Comparison of ENCODE assay signal across 9 mouse cellular contexts in the genomic region with DNA sequence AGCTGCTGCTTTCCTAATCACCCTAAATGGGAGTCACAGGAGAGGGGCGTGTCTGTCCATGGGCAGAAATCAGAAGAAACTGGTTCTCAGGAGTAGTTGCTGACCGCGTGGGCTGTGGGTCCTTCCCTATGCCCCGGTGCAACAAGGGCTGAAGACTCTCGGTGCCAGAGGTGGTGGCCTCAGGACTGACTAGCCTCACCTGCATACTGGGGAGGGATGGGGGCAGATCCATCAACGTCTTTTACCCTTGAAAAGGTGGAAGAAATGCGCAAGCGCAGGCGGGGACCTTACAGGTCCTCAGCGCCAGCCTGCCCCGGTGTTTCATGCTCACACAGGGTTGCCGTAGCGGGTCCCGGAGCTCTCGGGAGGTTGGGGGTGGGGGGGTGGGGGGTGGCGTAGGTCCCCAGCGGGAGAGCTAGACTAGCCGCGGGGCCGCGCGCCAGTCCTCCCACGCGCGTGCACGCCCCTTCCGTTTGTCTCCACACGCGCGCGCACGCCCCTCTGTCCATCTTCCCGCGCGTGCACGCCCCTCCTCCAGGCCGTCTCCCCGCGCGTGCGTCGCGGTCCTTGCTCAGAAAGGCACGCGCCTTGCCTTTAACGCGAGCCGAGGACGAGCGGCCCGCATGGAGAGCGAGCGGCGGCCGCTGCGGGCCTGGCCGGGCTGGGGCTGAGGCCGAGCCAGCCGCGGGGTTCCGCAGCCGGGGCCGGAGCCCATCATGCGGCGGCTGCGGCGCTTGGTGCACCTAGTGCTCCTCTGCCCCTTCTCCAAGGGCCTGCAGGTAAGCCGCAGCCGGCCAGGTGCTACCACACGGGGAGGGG. TPM values are rescaled to one million over a fixed set of nuclear protein-coding genes. Genes with fewer than 3 reads are reported as not detected.
A peak's percentile ranks its signal among the peaks of the same experiment; 100 is the strongest.
DNase-seq lines count a peak whose midpoint lies in the region; ATAC-seq lines count a peak whose summit lies in the region.
"Had no signal": no experiment of that assay in that cellular context is flagged by ENCODE, and none has a peak within 500 bp of the region (broad histone marks: within the 10 kb centered on the region; RNA-seq: fewer than 3 reads in every experiment).

A gene (plus strand): TSS at position 537 of the 819 bp plus-strand sequence.

- ATAC-seq in hindbrain, embryonic 13.5 days (ENCODE audit: low FRiP score): peak; percentile 79
- peak; percentile 65 for ATAC-seq in lung, embryonic 16.5 days (ENCODE audit: low read depth)

- H3K27me3 ChIP-seq in hindbrain, embryonic 13.5 days: no peaks in the 10 kb centered on the region
- H3K27me3 ChIP-seq in lung, embryonic 16.5 days (ENCODE audit: control insufficient read depth, insufficient read depth, low read depth, low read length): no peaks in the 10 kb centered on the region

- H3K36me3 ChIP-seq in hindbrain, embryonic 13.5 days: peaks cover 11% of the 10 kb centered on the region
- H3K36me3 ChIP-seq in lung, embryonic 16.5 days (ENCODE audit: control insufficient read depth, insufficient read depth, low read length): no peaks in the 10 kb centered on the region

- under 1% methylated on average over 55 of the region's 70 CpGs for WGBS in hindbrain, embryonic 13.5 days
- WGBS in lung, embryonic 16.5 days: under 1% methylated on average over 58 of the region's 70 CpGs

- DNase-seq in ZHBTc4 (ENCODE audit: low read depth, low spot score): peak; percentile 91
- DNase-seq in cerebellum, postnatal 14 days: peak; percentile 89 to 91
- DNase-seq in frontal cortex, postnatal 36 days (ENCODE audit: low spot score in 2 of 2): peak; percentile 81 to 91
- DNase-seq in layer of hippocampus, postnatal 14 days (ENCODE audit: low spot score in 2 of 2): peak; percentile 77 to 87
- peak; percentile 42 for DNase-seq in retina, adult 2 months (ENCODE audit: low read depth, low spot score)
- DNase-seq in urinary bladder, postnatal 25 days (ENCODE audit: low spot score): peak; percentile 67

- peak within 1 kb of the TSS; percentile 98 for H3K9ac ChIP-seq in hindbrain, embryonic 13.5 days
- peak within 1 kb of the TSS; percentile 90 for H3K9ac ChIP-seq in lung, embryonic 16.5 days (ENCODE audit: low read length)

- no peaks in the 10 kb centered on the region for H3K9me3 ChIP-seq in hindbrain, embryonic 13.5 days
- no peaks in the 10 kb centered on the region for H3K9me3 ChIP-seq in lung, embryonic 16.5 days (ENCODE audit: control insufficient read depth, low read length)

- peak within 1 kb of the TSS; percentile 86 for H3K4me3 ChIP-seq in hindbrain, embryonic 13.5 days
- H3K4me3 ChIP-seq in lung, embryonic 16.5 days (ENCODE audit: low read length): peak within 1 kb of the TSS; percentile 68

- peaks cover 51% of the 10 kb centered on the region for H3K4me1 ChIP-seq in hindbrain, embryonic 13.5 days (replicated peaks)
- peaks cover 15% of the 10 kb centered on the region for H3K4me1 ChIP-seq in lung, embryonic 16.5 days (replicated peaks; ENCODE audit: control insufficient read depth, insufficient read depth, low read length)

- peak within 1 kb of the TSS; percentile 90 for H3K4me2 ChIP-seq in hindbrain, embryonic 13.5 days
- H3K4me2 ChIP-seq in lung, embryonic 16.5 days (ENCODE audit: low read depth, low read length): peak within 1 kb of the TSS; percentile 98

- H3K27ac ChIP-seq in hindbrain, embryonic 13.5 days: peak within 1 kb of the TSS; percentile 92
- H3K27ac ChIP-seq in lung, embryonic 16.5 days (ENCODE audit: low read length): 0 out of 2 replicates have a peak within 1 kb of the TSS, but pooled peaks have one; percentile 16
- H3K27ac ChIP-seq: macrophage had no signal

RNA-seq across cellular contexts. Expression of the gene that starts here (rescaled TPM):
- polyA plus RNA-seq in hindbrain, embryonic 13.5 days (2015; fragmentation: Nextera tagmentation; extraction: Ambion mirVana): 109 and 117 TPM in 2 replicates
- total RNA-seq in layer of hippocampus, postnatal 14 days (2021): 10 to 100 TPM; 73.3 to 76.4 TPM
- 16.5 and 17.1 TPM in 2 replicates for polyA plus RNA-seq in lung, embryonic 16.5 days (2015; fragmentation: Nextera tagmentation; extraction: Ambion mirVana)
- polyA plus RNA-seq: macrophage had no signal

Comparison
In these comparisons a context has a peak if more than half of its experiments do, and no peak if none do; other contexts are left out.
1. Peak in every context shown above with its lines: DNase-seq, ATAC-seq, H3K4me3 ChIP-seq and H3K27ac ChIP-seq.